Mouse (Mus musculus): ENCODE measurements around the gene Rab5if. TPM values are rescaled to one million over a fixed set of nuclear protein-coding genes. Genes with fewer than 3 reads are reported as not detected.
"Not testable (repeated sequence)": the region's sequence is repeated elsewhere in the genome, so short reads cannot be mapped to it uniquely, and the experiment has no call there.

Gene Rab5if
- 284 and 313 TPM in 2 replicates for total RNA-seq (2021)
- long read RNA-seq, transcript Rab5if-201 (4 exons, 1,045 nt) = major isoform, 220 of 246 reads
- long read RNA-seq, partial matches to known transcripts = 6 of 246 reads
- long read RNA-seq, other reads (novel, unspliced or antisense) = 17 of 246 reads

GRCm38 (mm10) chr2:156862772-156863486, at the start of gene Rab5if:
Gene Rab5if, plus strand, starts transcription at chr2:156863128.
- DNase-seq = peak; percentile 98

- DNase-seq = no peak
Observed at GRCm38 (mm10) chr2:156814344-156814801, 48.6 kb upstream of the Rab5if start.

GRCm38 (mm10) chr2:156814893-156815292, 48.0 kb upstream of the Rab5if start:
- no peak for DNase-seq

GRCm38 (mm10) chr2:156815412-156815811, 47.5 kb upstream of the Rab5if start:
- DNase-seq = no peak

GRCm38 (mm10) chr2:156816116-156816515, 46.8 kb upstream of the Rab5if start:
- no peak for DNase-seq

GRCm38 (mm10) chr2:156825128-156825527, 37.8 kb upstream of the Rab5if start:
- not testable (repeated sequence) for DNase-seq

- no peak for DNase-seq
Observed at GRCm38 (mm10) chr2:156834336-156834735, 28.6 kb upstream of the Rab5if start.

GRCm38 (mm10) chr2:156838839-156839238, 24.1 kb upstream of the Rab5if start:
- no peak for DNase-seq

- DNase-seq = peak; percentile 62
Observed at GRCm38 (mm10) chr2:156839319-156840191, 23.4 kb upstream of the Rab5if start, which contains the start of gene Tgif2. Gene Tgif2, plus strand, starts transcription at chr2:156840007.

GRCm38 (mm10) chr2:156840301-156841027, 22.5 kb upstream of the Rab5if start:
- DNase-seq = peak; percentile 44

GRCm38 (mm10) chr2:156841028-156841840, 21.7 kb upstream of the Rab5if start:
- peak; percentile 59 for DNase-seq

GRCm38 (mm10) chr2:156841841-156842706, 20.9 kb upstream of the Rab5if start:
- DNase-seq = peak; percentile 66

- no peak for DNase-seq
Observed at GRCm38 (mm10) chr2:156842711-156843110, 20.2 kb upstream of the Rab5if start.

GRCm38 (mm10) chr2:156843331-156843730, 19.6 kb upstream of the Rab5if start:
- DNase-seq = no peak

GRCm38 (mm10) chr2:156844715-156845114, 18.2 kb upstream of the Rab5if start:
- no peak for DNase-seq

- DNase-seq = no peak
Observed at GRCm38 (mm10) chr2:156847653-156848052, 15.3 kb upstream of the Rab5if start.

GRCm38 (mm10) chr2:156848526-156849182, 14.3 kb upstream of the Rab5if start:
- DNase-seq = no peak

- DNase-seq = no peak
Observed at GRCm38 (mm10) chr2:156850505-156850904, 12.4 kb upstream of the Rab5if start.

- not testable (repeated sequence) for DNase-seq
Observed at GRCm38 (mm10) chr2:156853584-156853983, 9.3 kb upstream of the Rab5if start.

Measured in adrenal gland, postnatal 25 days (tissue).